Mouse (Mus musculus) kidney, postnatal 4 days (tissue): ENCODE results near the gene Hcfc2.

ENCODE experiments used
- DNase-seq, 2 experiments: peaks; one replicate each; pipeline ENCODE4 v3.0.0; 2021; ENCODE audit warnings: mixed read lengths in 2 of 2

Gene Hcfc2

GRCm38 (mm10) chr10:82777075-82777474, 81.1 kb downstream of the Hcfc2 start:
- no peak for DNase-seq

- peak; percentile 50 to 69 for DNase-seq
Measured at GRCm38 (mm10) chr10:82777886-82778285, 81.9 kb downstream of the Hcfc2 start.

GRCm38 (mm10) chr10:82778791-82779549, 83.0 kb downstream of the Hcfc2 start:
- no peak for DNase-seq

- no peak for DNase-seq
Measured at GRCm38 (mm10) chr10:82779831-82780230, 83.9 kb downstream of the Hcfc2 start.

- no peak for DNase-seq
Measured at GRCm38 (mm10) chr10:82780322-82780721, 84.4 kb downstream of the Hcfc2 start.

- DNase-seq = no peak
Measured at GRCm38 (mm10) chr10:82780816-82781215, 84.9 kb downstream of the Hcfc2 start.

DNA sequence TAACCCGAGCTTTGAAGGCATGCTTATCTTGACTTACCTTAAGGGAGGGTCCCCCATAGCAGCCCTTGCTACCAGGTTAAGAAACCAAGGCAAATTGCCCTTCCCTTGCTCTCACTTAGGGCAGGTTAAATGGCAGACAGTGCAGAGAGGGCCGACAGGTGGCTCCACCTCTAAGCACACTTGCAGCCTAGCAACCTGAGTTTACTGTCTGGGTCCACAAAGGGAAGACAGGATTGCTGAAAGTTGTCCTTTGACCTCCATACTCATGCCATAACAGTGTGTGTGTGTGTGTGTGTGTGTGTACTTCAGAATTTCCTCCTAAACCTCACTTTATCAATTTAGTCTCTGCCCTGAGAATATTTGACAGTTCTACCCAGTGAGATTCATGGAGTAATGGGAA, 86.5 kb downstream of the Hcfc2 start:
- DNase-seq = no peak

- DNase-seq = no peak
Measured at GRCm38 (mm10) chr10:82789181-82789580, 93.2 kb downstream of the Hcfc2 start.

DNA sequence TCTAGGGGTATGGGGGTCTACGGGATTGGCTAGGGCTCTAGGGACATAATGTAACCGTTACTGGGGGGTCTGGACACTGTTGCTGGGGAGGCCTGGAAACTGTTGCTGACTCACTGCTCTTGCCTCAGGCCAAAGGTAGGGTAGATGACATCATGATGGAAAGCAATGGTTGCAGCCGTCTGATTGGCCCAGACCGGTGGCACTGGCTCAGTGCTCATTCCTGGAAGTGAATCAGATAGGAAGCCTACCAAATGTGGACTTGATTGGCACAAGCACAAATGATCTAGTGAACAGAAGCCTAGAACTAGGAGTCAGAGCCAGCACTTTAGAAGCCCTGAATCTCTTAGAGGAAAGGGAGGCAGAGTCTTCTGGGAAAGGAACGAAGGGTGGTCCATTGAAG, 94.5 kb downstream of the Hcfc2 start:
- no peak for DNase-seq

GRCm38 (mm10) chr10:82791713-82792112, 95.8 kb downstream of the Hcfc2 start:
- DNase-seq = no peak
